Mouse (Mus musculus) ovary, postnatal 14 days (tissue): Measurements from ENCODE around the gene Rcor3.

Experiments
- DNase-seq: peaks from one replicate; pipeline ENCODE4 v3.0.0; 2022; ENCODE audit warnings: low spot score

The Rcor3 gene

DNA sequence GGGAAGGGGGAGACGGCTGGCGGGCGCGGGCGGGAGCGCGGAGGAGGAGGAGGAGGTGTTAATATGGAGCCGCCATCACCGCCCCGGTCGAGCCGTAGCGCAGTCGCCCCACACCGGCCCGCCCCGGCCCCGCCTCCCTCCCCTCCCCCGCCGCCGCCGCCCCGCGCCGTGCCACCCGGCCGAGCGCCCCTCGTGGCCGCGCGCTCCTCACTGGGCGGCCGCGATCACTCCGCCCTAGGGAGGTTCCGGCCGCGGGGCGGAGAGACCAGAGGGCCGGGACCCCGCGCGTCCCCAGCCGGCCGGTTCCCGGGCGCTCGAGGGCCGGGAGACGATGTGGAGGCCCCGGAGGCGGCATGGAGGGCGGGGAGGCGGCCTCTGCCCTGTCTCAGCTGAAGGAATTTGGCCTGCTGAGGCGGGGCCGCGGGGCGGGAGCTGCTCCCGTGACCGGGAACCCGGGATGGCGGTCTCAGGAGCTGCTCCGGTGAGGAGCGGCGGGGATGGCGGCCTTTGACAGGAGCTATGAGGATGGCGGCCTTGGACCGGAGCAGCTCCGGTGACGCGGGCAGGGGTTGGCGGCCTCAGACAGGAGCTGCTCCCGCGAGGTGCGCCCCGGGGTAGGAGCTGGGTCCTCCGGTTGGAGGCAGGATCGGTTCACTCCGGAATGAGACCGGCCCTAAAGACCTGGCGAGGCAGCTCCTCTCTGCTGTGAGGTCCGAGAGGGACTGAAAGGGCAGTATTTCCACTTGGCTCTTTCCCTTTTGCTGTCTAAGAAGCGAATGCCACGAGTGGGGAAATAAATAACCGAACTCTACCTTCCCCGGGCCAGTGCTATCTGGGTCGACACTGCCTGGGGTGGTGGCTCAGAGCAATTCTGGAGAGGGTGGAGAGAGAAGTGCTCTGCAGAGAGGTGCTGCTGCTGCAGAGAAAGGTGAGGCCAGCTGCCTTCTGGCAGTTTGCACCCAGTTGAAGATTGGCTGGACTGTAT is at the start of gene Rcor3:
Gene Rcor3, minus strand, starts transcription at position 137 of the 985 bp plus-strand sequence.
- peak; percentile 74 for DNase-seq

DNA sequence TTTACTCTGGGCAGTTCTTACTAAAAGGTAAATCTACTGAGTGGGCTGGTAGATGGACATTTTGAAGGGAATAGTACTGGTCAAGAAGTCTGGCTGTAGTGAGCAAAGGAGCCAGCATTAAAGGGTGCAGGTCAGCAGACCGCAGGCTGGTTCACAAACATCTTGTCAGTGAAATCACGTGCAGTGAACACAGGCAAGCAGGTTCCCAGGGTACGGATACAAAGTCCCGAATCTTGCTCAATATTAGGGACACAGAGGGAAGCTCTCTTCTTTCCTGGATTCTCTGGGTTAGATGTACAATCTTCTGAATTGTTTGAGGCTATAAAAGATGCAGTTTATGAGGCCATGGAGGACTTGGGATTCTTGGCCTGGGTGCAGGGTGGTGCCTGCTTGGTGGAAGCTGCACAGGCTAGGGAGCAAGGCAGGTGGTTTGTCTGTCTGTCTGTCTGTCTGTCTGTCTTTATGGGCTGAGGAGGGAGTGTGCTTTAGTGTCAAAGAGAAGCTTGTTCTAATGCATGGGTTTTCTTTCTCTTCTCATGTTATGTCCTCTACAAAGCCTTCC is 43.9 kb upstream of the Rcor3 start:
- no peak for DNase-seq

DNA sequence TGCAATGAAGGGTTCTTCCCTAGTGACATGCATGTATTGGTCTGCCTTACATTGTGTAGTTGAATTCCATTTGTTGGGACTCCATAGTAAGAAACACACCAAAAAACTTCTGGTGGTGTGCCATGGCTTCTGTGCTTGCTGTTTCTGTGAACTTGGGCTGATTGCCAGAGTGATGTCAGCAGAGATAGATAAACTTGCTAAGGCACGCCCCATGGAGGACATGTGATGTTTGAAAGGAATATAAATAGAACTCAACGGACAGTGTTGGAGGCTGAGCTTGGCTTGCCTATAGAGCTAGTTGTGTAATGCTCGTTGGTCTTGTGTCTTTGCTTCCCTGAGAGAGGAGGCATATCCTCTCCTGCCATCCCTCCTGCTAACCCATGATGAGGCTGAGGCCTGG is 42.0 kb upstream of the Rcor3 start:
- DNase-seq: no peak

DNA sequence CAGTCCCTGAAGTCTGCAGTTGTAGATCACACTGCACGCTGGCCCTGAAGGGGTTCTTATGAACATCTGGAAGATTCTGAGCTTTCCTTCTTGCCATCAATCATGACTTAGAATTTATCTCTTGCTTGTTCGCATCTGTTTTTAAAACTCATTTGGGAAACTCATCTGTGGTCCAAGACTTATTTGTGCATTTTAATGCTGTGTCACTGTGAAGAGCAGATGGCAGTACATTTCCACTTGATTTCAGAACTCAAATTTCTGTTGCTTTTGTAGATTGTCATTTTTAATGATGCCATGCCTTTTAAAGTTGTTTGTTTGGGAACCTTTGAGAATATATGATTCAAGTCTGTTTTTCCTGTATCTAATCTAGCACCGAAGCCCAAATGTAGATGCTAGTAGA is 33.6 kb upstream of the Rcor3 start:
- DNase-seq: no peak

DNA sequence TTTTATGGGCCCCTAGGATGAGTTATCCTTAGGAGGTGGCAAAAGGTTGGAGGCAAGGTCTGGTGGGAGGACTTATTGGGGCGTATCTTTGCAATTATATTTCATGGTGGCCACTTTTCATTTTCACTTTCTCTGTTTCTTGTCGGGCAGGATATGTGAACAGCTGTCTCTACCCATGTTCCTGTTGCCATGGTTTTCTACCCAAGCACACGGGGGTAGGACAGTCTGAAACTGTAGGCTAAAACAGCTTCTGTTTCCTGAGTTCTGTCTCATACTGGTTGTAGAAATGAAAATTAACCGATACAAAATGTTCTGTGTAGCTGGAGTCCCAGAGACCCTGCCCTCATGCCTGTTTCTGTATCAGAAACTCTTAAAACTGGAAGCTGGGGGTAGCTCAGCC is 13.3 kb upstream of the Rcor3 start:
- DNase-seq: no peak

DNA sequence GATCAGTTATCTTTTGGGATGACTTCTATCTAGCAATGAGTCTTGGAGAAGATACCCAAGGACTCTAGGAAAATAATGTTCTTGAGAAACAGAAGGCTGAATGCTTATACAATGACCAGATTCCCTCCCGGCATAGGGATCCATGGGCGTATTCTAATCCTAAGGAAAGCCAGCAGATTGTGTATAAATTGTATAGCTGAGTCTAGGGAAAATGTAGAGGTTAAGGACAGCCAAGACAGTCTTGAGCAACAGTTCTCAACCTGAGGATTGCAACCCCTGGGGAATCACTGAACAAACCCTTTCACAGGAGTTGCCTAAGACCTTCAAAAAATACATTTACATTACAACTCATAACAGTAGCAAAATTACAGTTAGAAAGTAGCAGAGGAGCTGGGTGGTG is 2.5 kb upstream of the Rcor3 start:
- DNase-seq: no peak

DNA sequence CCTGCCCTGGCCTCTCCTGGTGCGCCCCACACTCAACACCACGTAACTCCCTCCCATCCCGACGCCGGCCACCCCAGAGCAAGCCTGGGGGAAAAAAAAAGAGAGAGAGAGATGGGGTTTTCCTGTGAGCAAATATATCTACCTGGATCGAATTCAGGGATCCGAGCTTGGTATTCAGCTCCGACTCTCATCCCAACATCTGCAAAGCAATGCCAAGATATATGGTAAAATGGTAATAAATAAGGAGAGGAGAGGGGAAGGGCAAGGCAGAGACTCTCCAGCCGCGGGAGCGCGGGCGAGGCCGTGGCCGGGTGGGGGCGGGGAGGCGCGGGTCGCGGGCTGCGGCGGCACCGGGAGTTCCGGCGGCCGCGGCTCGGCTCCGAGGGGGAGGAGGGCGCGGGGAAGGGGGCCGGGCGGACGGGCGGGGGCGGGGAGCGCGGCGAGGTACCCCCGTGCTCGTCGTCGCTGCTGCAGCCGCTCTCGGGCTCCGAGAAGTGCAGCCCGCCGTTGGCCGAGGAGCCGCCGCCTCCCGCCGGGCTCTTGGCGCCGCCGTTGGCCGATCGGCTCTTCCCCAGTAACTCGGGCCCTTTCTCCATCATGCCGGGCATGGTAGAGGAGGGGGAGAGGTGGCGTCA is 454 bp downstream of the Rcor3 start:
- DNase-seq: peak; percentile 18

DNA sequence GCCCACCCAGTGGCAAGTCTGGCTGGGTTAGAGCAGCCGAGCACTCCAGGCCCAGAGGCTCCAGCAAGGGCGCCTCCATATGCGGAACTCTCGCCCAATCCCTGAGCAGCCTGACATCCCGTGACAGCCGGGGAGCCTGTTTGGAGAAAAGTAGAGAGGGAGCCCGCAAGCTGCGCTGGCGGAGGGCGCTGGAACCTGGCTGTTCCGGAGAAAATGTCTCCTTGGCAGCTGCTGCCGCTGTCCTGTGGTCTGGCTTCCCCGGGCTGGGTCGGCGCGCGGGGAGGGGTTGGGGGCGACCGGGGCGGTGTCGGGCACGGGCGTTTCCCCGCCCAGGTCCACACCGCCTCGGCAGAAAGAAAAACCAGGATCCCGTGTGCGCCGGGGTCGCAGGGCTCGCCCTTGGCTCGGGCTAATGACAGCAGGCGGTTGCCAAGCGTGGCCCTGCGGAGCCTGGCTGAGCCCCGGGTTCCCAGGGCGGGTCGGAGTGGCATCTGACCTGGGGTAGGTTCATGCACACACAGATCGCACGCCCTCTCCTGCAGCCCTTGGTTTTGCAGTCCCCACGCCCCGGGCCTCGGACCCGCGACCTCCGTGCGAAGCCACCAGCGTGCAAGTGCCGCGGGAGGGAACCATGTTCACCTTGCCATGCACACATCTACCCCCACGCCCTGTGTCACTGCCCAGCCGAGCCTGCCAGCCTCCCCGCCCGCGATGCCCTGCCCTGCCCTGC is 1.1 kb downstream of the Rcor3 start:
- DNase-seq: peak; percentile 71

DNA sequence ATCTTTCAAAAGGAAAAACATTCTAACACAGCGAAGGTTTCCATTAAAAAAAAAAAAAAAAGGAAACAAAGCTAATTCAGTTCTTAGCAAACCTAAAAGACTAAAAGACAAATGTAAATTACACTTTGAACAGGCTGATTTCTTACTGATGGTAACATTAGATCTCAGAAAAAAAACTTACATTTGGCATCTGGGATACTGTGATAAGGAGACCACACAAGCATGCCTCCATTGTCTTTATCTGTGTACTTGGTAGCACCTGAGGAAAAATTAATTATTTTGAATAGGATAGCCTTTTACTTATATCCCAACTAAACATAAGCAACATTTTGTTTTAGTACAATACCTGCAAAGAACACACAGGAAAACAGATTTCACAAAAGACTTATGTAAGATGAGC is 7.7 kb downstream of the Rcor3 start:
- no peak for DNase-seq

DNA sequence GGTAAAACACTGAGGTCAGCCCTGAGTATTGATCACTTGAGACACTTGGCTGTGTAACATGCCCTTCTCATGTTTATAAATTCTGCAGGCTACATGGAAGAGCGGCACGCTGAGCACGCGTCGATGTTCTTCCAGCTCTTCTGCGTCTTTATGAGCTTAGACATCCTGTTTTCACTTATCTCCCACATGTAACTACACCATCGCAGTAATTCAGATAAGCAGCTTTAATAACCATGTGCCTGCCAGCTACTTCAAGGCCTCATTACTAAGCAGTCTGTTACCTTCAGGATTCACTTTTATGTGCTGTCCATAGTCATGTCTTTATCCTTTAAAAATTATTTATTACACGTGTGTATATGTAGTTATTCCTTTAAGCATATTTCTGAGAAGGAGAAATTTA is 9.5 kb downstream of the Rcor3 start:
- no peak for DNase-seq

DNA sequence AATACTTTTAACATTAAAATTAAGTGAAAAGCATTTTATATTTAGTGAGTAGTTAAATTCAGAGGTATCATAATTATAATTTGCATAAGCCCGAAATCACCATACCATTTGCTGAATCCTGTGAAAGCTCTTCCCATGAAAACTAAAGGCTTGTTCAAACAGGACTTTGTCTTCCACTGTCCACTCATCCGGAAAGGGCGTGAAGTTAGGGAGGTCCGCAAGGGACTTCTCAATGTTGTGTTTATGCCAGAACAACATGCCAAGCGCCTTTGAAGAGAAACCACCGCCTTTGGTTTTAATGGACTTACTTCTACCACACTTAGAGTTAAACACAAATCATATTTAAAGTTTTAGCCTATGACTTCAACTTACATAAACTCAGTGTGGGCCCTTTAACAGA is 12.1 kb downstream of the Rcor3 start:
- no peak for DNase-seq

DNA sequence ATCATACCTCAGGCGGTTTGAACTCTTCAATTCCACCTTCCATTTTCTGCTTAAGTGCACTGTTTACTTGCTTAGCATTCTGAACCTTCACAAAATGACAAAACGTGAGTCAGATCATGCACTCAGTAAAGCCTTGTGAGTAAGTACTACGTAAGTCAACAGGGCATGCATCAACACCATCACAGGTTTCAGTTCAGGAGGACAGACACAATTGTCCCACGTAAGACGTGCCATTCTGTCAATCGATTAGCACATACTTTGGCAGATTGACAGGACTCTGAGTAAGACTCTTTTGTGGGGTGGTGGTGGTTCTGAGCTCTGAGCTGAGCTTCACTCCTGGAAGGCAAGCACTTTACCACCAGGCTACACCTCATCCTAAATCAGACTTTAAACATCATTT is 21.6 kb downstream of the Rcor3 start:
- no peak for DNase-seq

DNA sequence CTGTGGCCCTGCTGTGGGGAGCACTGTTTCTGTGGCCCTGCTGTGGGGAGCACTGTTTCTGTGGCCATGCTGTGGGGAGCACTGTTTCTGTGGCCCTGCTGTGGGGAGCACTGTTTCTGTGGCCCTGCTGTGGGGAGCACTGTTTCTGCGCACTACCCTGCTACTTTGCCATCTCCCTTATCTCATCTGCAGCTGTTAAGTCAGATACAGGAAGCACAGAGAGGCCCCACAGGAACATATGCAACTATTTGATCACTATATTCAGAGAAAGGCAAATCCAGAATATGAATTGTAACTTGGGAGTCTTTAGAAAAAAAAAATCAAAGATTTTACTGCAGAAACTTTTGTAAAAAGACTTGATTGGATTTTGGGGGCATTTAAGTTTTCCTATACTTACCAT is 22.5 kb downstream of the Rcor3 start:
- DNase-seq: no peak

DNA sequence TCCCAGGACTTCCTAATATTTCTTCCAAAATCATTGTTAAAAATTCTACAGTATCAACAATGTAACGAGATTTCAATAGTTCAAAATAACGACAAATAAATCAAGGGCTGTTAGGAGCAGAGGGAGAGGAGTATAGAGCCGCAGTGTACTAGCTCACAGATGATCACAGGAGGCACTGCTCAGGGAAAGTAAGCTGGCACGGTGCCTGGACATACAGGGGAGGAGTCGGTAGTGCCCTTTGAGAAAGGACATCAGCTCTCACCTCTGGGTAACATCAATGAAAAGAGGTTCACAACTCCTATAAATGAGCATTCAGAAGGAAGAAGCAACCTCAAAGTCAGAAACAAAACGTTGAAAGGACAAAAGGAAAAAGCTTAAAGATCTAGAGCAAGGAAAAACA is 28.7 kb downstream of the Rcor3 start:
- no peak for DNase-seq

DNA sequence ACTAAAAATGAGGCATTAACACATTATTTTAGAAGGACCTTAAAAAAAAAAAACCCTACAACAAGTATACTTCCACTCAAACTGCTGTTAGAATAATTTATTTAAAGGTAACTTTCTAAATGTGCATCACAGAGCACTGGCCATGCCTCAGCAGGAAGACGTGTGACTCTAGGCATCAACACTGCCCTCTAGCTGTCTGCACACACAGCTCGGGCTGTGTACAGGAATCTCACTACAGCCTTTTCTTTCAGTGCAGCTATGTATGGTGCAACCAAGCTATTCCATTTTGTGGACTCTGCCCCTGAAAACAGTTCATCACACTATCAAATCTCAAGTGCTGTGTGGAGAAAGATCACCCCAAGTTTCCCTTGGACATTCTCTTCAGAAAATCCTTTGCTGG is 30.5 kb downstream of the Rcor3 start:
- DNase-seq: no peak

DNA sequence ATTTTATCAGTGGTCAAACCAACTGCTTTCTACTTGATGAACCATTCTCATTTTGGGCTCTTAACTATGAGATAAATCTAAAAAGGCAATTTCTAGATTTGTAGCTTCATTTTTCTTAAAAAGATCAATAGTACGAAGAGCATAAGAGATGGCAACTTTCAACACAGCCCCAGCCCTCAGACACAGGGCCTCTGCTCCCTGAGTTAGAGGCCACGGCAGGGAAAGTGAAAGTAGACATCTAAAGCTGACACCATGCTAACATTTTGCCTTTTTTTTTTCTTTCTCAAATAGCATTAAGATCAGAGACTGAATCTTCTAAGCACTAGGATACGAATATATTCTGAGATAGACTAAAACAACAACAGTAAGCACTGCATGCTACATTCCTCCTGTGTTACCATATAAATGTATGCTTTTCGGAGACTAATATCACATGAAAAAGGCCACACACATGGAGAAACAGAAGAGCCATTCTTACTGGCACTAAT is 31.9 kb downstream of the Rcor3 start:
- DNase-seq: no peak

DNA sequence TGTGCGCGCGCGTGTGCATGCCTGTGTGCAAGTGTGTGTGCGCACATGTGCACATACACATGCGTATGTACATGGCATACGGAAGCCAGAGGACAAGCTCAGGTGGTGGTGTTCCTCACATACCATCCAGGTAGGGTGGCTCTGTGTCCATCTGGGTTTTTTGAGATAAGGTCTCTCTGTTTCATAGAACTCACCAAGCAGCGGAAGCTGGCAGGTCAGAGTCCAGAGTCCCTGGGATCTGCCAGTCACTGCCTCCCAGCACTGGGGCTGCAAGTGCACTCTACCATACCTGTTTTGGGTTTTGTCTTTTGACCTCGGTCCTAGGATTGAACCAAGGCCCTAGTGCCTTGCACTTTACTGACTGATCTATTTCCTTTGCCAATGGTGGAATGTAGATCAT is 33.8 kb downstream of the Rcor3 start:
- no peak for DNase-seq

DNA sequence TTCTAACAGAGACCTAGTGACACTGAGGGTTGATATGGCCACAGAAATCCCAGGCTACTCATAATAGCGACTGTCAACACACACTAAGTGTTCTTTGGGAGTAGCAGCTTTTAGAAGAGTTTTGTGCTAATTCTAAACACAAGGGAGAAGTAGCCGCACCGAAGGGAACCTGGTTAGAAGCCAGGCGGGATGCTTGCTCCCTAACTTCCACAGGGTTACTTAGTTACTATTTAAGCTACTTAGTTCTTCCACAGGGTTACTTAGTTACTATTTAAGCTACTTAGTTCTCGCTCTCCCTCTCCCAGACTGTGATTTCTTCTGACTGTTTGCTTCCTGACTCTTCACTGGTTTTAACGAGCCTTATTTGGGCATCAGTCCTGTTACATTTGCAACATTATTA is 34.7 kb downstream of the Rcor3 start:
- DNase-seq: no peak

DNA sequence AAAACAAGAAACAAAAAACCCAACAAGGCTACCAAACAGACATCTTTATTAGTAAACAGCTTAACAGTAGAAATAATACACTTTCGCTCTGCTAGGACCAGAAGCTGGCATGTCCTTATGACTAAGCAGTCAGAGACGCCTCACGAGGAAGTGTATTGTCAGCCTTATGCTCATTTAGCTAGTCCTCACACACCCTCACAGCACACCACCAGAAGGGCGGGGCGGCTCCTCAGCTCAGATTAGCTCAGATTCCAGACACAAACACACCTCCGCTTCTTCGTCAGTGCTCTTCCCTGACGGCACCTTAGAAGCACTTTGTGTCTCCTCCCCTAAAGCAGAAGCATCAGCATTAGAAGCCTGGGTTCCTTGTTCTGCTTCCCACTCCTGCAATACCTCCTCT is 36.5 kb downstream of the Rcor3 start:
- no peak for DNase-seq

DNA sequence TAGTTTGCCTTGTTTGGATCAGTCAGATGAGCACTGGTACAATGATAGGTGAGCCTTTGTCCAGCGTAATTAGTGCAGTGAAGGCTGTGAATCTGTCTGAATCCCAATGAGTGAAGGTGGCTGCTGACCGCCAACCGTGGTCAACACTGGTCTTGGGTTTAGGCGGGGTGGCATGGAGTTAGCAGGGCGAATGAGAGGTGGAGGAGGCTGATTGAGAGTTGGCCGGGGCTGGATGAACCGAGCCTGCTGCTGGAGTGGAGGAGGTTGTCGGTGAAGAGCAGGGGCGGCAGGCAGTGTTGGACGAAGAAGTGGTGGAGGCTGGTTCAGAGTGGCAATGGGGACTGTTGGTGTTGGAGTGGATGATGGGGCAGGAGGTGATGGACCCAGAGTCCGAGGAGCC is 37.1 kb downstream of the Rcor3 start:
- DNase-seq: no peak

DNA sequence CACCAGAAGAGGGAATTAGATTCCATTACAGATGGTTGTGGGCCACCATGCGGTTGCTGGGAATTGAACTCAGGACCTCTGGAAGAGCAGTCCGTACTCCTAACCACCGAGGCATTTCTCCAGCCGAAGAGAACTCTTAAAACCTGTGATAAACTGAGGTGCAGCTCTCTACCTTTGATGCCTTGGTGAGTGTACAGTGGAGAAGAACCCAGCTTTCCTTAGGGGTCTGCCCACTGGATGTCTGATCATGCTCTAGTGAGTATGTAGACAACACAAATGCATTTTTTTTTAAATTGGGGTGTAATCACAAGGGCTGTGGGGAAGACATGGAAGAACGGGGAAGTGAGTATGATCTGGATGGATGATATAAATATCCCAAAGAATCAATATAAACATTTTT is 42.2 kb downstream of the Rcor3 start:
- DNase-seq: no peak

DNA sequence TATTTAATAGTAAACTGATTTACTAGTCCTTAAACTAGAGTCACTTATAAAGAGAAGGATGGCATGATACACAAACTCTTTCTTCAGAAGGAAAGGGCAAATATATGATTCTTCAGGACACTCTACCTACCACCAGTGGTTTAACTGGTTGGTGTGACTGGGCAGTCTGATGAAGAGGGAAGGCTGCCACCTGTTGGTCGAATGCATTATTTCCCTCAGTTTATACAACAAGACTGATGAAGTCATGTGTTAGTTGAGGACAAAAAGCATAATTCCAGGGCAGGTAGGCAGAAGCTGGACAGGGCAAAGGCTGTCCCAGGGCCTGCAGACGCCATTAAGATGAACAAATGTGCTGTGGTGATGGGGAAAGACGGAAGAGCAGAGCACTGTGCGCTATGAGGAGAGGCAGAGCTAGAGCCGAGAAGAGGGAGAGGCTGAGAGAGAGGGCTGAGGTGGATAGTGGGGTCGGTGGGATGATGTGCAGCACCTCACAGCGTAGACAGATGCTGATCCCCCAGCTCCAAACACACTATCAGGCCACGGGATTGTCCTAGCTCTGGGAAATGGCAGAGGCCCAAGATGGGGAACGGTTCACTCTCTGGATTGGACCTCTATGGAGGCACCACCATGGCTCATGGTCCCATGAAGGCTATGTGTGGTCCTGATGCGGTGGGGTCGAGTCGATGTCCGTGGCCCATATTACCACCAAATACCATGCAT is 43.3 kb downstream of the Rcor3 start:
- peak; percentile 55 for DNase-seq
